Mouse (Mus musculus) megakaryocyte, embryonic 14.5 days (primary cell): ENCODE measurements around the gene Gldn.

Experiments used
- FLI1 ChIP-seq: IDR thresholded peaks from 2 replicates; pipeline ENCODE4 v1.6.1; 2012; ENCODE audit warnings: low read length, inconsistent platforms, mixed read lengths
- GATA1 ChIP-seq: IDR thresholded peaks from 3 replicates; pipeline ENCODE4 v1.6.1; 2012; ENCODE audit warnings: mixed read lengths, low read length, inconsistent platforms, borderline replicate concordance

DNA sequence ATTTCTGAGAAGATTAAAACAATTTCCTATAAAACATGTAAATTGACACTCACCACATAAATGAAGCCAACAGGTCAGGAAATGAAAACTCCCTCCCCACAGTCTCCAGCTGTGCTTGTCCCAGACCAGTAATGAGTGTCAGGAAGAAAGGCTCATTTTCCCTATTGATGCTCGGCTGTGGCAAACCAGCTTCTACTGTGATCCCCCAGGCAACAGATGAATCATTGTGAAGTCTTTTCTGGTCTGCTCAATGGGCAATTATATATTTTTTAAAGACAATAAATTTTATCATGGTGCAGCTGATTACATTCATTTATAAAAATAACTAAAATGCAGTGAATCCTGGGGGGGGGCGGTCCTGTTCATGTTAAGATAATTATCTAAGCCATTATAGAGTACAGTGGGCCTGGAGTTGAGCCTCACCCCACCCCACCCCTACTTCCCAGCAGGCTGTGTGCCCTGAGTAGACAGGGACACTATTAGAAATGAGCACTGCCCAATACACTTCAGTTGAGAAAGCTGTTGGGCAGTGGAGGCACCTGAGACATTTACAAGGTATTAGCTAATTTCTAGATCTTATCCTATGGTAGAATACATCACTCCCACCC is 22.6 kb downstream of the Gldn start:
- TF ChIP-seq GATA1 = no peak
- no peak for TF ChIP-seq FLI1
